Mouse (Mus musculus) subcutaneous adipose tissue, adult 2 months (tissue): Measurements from ENCODE around the gene Etfrf1. TPM values are rescaled to one million over a fixed set of nuclear protein-coding genes. Genes with fewer than 3 reads are reported as not detected.

Source experiments
- polyA plus RNA-seq: library from polyadenylated mRNA; depleted of rRNA; stranded (reverse); fragments of >200 nt; gene quantifications from 2 replicates; pipeline ENCODE4 v1.2.3, GENCODE M21; 2012; ENCODE audit warnings: low replicate concordance; rRNA removed

The Etfrf1 gene
- polyA plus RNA-seq = 12.9 and 30.2 TPM in 2 replicates

GRCm38 (mm10) chr6:145210816-145211338, at the start of gene Etfrf1, which contains the start of gene Casc1:
Etfrf1 (plus strand) TSS chr6:145211134.
Casc1 (minus strand) TSS chr6:145211005.

DNA sequence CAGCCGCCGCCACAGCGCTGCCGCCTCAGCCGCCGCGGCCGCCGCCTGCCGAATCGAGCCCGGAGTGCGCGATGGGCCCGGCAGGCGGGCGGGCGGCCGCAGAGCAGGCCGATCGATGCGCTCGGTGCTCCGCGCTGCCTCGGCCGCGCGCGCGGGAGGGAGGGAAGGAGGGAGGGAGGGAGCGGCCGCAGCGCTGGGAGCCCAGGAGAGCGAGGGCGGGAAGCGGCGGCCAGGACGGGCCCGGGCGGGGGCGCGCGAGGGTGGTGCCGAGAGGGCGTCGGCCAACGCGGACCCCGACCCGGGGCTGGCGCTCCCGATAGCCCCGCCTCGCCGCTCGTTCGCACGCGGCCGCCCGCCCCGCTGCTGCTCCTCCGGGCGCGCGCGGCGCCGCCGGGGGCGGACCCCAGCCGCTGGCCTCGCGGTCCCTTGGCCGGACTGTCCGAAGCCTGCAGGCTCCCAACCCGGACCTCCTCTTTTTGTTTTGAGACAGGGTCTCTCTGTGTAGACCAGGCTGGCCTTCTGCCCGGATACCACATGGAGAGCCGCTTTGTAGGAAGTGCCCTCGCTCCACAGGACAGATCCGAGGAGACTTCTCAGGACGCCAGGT, 39.4 kb downstream of the Etfrf1 start, which contains the start of gene Kras:
Gene Kras (minus strand): TSS at position 55 of the 607 bp plus-strand sequence.

Other genes starting within 250 kb of the Etfrf1 start
- gene Bcat1, start 134.9 kb upstream of the Etfrf1 start, polyA plus RNA-seq = 0.40 and 32.9 TPM in 2 replicates
- 8.7 and 9.5 TPM in 2 replicates for gene Lrmp, start 95.5 kb upstream of the Etfrf1 start, polyA plus RNA-seq
- 0.23 and 0.33 TPM in 2 replicates for gene Casc1, start 129 bp upstream of the Etfrf1 start, polyA plus RNA-seq
- 15.7 and 17.4 TPM in 2 replicates for gene Kras, start 39.1 kb downstream of the Etfrf1 start, polyA plus RNA-seq